ENCODE assay signal across 21 mouse cellular contexts in the genomic region with DNA sequence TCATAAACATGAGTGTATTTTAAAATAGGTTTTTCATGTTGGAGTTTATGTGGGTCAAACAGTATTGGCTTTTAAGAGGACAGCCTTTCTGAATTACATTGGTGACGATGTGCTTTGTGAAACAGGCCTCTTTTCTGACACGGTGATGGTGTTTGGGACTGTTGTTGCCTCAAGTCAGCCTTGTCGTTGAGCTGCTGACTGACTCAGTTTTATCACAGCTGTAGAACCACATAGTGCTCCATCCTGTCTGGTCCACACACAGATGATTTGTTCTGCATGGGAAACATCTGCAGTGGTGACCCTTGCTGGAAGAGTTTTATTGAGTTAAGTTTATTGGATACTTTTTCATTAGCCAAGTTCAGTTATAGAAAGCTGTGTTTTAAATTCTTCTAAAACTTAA.
DNase-seq lines count a peak whose midpoint lies in the region; ATAC-seq and TF ChIP-seq lines count a peak whose summit lies in the region.
"Had no signal": no experiment of that assay in that cellular context is flagged by ENCODE, and none has a peak within 500 bp of the region (broad histone marks: within the 10 kb centered on the region; RNA-seq: fewer than 3 reads in every experiment).

No protein-coding gene starts in this region.

- no peaks in the 10 kb centered on the region for H3K27me3 ChIP-seq in heart, embryonic 10.5 days (ENCODE audit: insufficient read depth, poor library complexity, severe bottlenecking)
- H3K27me3 ChIP-seq in lung, embryonic 14.5 days (ENCODE audit: insufficient read depth, low read length), result no peaks in the 10 kb centered on the region
- H3K27me3 ChIP-seq in lung, postnatal 0 days (replicated peaks; ENCODE audit: insufficient read depth, low read length), result no peaks in the 10 kb centered on the region
- H3K27me3 ChIP-seq: CH12.LX; embryonic facial prominence, embryonic 12.5 days; forebrain, embryonic 15.5 days; Patski had no signal

- 69% methylated on average over 3 of the region's 3 CpGs for WGBS in heart, embryonic 10.5 days
- WGBS in lung, embryonic 14.5 days, result 42% methylated on average over 3 of the region's 3 CpGs
- WGBS in lung, postnatal 0 days, result 53% methylated on average over 3 of the region's 3 CpGs
- 64% methylated on average over 3 of the region's 3 CpGs for WGBS in lung, adult 2 months

- H3K4me2 ChIP-seq in lung, embryonic 14.5 days, result no peak overlapping the region
- H3K4me2 ChIP-seq in lung, postnatal 0 days (replicated peaks; ENCODE audit: low read depth, low read length), result no peak overlapping the region
- H3K4me2 ChIP-seq: embryonic facial prominence, embryonic 12.5 days; forebrain, embryonic 13.5 days; forebrain, embryonic 15.5 days had no signal

- no peaks in the 10 kb centered on the region for H3K4me1 ChIP-seq in heart, embryonic 10.5 days
- no peaks in the 10 kb centered on the region for H3K4me1 ChIP-seq in lung, embryonic 14.5 days (ENCODE audit: insufficient read depth)
- H3K4me1 ChIP-seq in lung, postnatal 0 days (ENCODE audit: insufficient read depth, low read depth, low read length), result no peaks in the 10 kb centered on the region
- no peaks in the 10 kb centered on the region for H3K4me1 ChIP-seq in lung, adult 2 months (ENCODE audit: control insufficient read depth, insufficient read depth, low read length)
- H3K4me1 ChIP-seq: embryonic facial prominence, embryonic 12.5 days had no signal

- H3K4me3 ChIP-seq in heart, embryonic 10.5 days, result no peak overlapping the region
- H3K4me3 ChIP-seq in lung, embryonic 14.5 days (ENCODE audit: low read depth, low read length), result no peak overlapping the region
- no peak overlapping the region for H3K4me3 ChIP-seq in lung, postnatal 0 days (ENCODE audit: low read depth, low read length)
- no peak overlapping the region for H3K4me3 ChIP-seq in lung, adult 2 months (replicated peaks; ENCODE audit: extremely low read depth, low read depth, low read length)
- H3K4me3 ChIP-seq: embryonic facial prominence, embryonic 10.5 days; embryonic facial prominence, embryonic 12.5 days; forebrain, embryonic 13.5 days; forebrain, embryonic 15.5 days had no signal

- no peak for ATAC-seq in lung, embryonic 14.5 days (ENCODE audit: insufficient read depth)
- peak; percentile 41; the same call in 1 of the 2 replicates for ATAC-seq in lung, postnatal 0 days
- ATAC-seq: activated CD4-positive, CD25-positive, alpha-beta regulatory T cell, adult 4 months; CD4-positive, CD25-positive, alpha-beta regulatory T cell, adult 4 months; forebrain, embryonic 13.5 days; forebrain, embryonic 15.5 days; Patski had no signal

- H3K9ac ChIP-seq in lung, embryonic 14.5 days, result no peak overlapping the region
- H3K9ac ChIP-seq in lung, postnatal 0 days (replicated peaks; ENCODE audit: low read depth), result no peak overlapping the region
- H3K9ac ChIP-seq: embryonic facial prominence, embryonic 12.5 days; forebrain, embryonic 13.5 days; forebrain, embryonic 15.5 days had no signal

- TF ChIP-seq POLR2A in lung, adult 2 months (IDR thresholded peaks at IDR 0.05; ENCODE audit: borderline replicate concordance, extremely low read depth, low read depth, low read length), result no peak

- no peak for TF ChIP-seq CTCF in lung, embryonic 14.5 days (IDR thresholded peaks at IDR 0.05; ENCODE audit: low read depth)
- TF ChIP-seq CTCF in lung, postnatal 0 days (IDR thresholded peaks at IDR 0.05), result no peak
- no peak for TF ChIP-seq CTCF in lung, adult 2 months (IDR thresholded peaks at IDR 0.05; ENCODE audit: insufficient read depth, low read length)

- DNase-seq in heart, adult 11 months, result peak; percentile 80
- no peak for DNase-seq in heart, embryonic 10.5 days (ENCODE audit: low spot score)
- peak; percentile 37 for DNase-seq in lung, embryonic 14.5 days
- DNase-seq in lung, postnatal 4 days, result no peak
- DNase-seq in lung, postnatal 0 days (ENCODE audit: low spot score), result peak; percentile 42
- no peak for DNase-seq in lung, adult 2 months
- DNase-seq: adrenal gland, adult 8-10 months; adrenal gland, postnatal 14 days; adrenal gland, postnatal 36 days; B cell, adult 2 months; cerebellum, adult 11-12 months; cerebellum, adult 9-10 months had no signal

- no peak for TF ChIP-seq EP300 in lung, postnatal 0 days (IDR thresholded peaks at IDR 0.05)

- H3K9me3 ChIP-seq in heart, embryonic 10.5 days, result no peaks in the 10 kb centered on the region
- no peaks in the 10 kb centered on the region for H3K9me3 ChIP-seq in lung, embryonic 14.5 days (ENCODE audit: low read depth, low read length)
- H3K9me3 ChIP-seq in lung, postnatal 0 days (ENCODE audit: low read length), result no peaks in the 10 kb centered on the region
- H3K9me3 ChIP-seq: embryonic facial prominence, embryonic 10.5 days; embryonic facial prominence, embryonic 12.5 days; forebrain, embryonic 13.5 days; forebrain, embryonic 15.5 days; G1E had no signal

- H3K27ac ChIP-seq in heart, embryonic 10.5 days, result no peak overlapping the region
- H3K27ac ChIP-seq in lung, embryonic 14.5 days (ENCODE audit: low read depth), result no peak overlapping the region
- no peak overlapping the region for H3K27ac ChIP-seq in lung, postnatal 0 days (ENCODE audit: low read length)
- H3K27ac ChIP-seq: embryonic facial prominence, embryonic 10.5 days; embryonic facial prominence, embryonic 12.5 days; forebrain, embryonic 13.5 days; forebrain, embryonic 15.5 days had no signal

- no peaks in the 10 kb centered on the region for H3K36me3 ChIP-seq in heart, embryonic 10.5 days
- no peaks in the 10 kb centered on the region for H3K36me3 ChIP-seq in lung, embryonic 14.5 days (ENCODE audit: insufficient read depth)
- no peaks in the 10 kb centered on the region for H3K36me3 ChIP-seq in lung, postnatal 0 days (ENCODE audit: insufficient read depth, low read length)
- H3K36me3 ChIP-seq: embryonic facial prominence, embryonic 10.5 days; embryonic facial prominence, embryonic 12.5 days; forebrain, embryonic 15.5 days; G1E had no signal

Comparison
In these comparisons a context has a peak if more than half of its experiments do, and no peak if none do; other contexts are left out.
1. DNase-seq: peak in heart, adult 11 months (single experiment), lung, embryonic 14.5 days (single experiment) and lung, postnatal 0 days (single experiment); none in heart, embryonic 10.5 days (single experiment), lung, postnatal 4 days (0 of 2) and lung, adult 2 months (single experiment).